Mouse (Mus musculus): ENCODE results near the gene Nfkb2. TPM values are rescaled to one million over a fixed set of nuclear protein-coding genes. Genes with fewer than 3 reads are reported as not detected.

The Nfkb2 gene
- polyA plus RNA-seq, 1 experiment from 2014 or later, result 6.1 TPM

- Histone ChIP-seq H3K27me3 (replicated peaks) (peaks cover 55% of the 10 kb centered on the region), H3K4me2 (no peak overlapping the region), H3K9ac (no peak overlapping the region), H3K4me3 (no peak overlapping the region), H3K36me3 (peaks cover 45% of the 10 kb centered on the region), H3K9me3 (replicated peaks) (no peaks in the 10 kb centered on the region), H3K4me1 (peaks cover 65% of the 10 kb centered on the region), H3K27ac (peak overlapping the region; percentile 1; the same call in 1 of the 2 replicates)
- ATAC-seq, result no peak
- 78% methylated on average over 21 of the region's 21 CpGs for WGBS (ENCODE audit: insufficient replicate concordance)
These were observed 5.7 kb downstream of the Nfkb2 start for GRCm38 (mm10) chr19:46309651-46310305.

- H3K4me1 ChIP-seq, result peaks cover 67% of the 10 kb centered on the region
- peaks cover 45% of the 10 kb centered on the region for H3K36me3 ChIP-seq
- H3K9ac ChIP-seq, result 0 out of 2 replicates have a peak overlapping the region, but pooled peaks have one; percentile 14
- H3K27ac ChIP-seq, result no peak overlapping the region
- no peak overlapping the region for H3K4me3 ChIP-seq
- peaks cover 61% of the 10 kb centered on the region for H3K27me3 ChIP-seq (replicated peaks)
- ATAC-seq, result no peak
- 87% methylated on average over 12 of the region's 12 CpGs for WGBS (ENCODE audit: insufficient replicate concordance)
- H3K4me2 ChIP-seq, result no peak overlapping the region
- no peaks in the 10 kb centered on the region for H3K9me3 ChIP-seq (replicated peaks)
These were observed 6.3 kb downstream of the Nfkb2 start for GRCm38 (mm10) chr19:46310312-46310865.

- Histone ChIP-seq H3K4me2 (no peak overlapping the region), H3K27me3 (replicated peaks) (peaks cover 71% of the 10 kb centered on the region), H3K9ac (no peak overlapping the region), H3K27ac (no peak overlapping the region), H3K4me1 (peaks cover 69% of the 10 kb centered on the region), H3K36me3 (peaks cover 45% of the 10 kb centered on the region), H3K9me3 (replicated peaks) (no peaks in the 10 kb centered on the region), H3K4me3 (no peak overlapping the region)
- 84% methylated on average over 9 of the region's 9 CpGs for WGBS (ENCODE audit: insufficient replicate concordance)
- no peak for ATAC-seq
These were observed 7.2 kb downstream of the Nfkb2 start for GRCm38 (mm10) chr19:46311341-46311740.

GRCm38 (mm10) chr19:46312566-46312965 is 8.4 kb downstream of the Nfkb2 start:
- H3K4me1 ChIP-seq, result peaks cover 75% of the 10 kb centered on the region

GRCm38 (mm10) chr19:46313116-46313515 is 9.0 kb downstream of the Nfkb2 start:
- H3K4me1 ChIP-seq, result peaks cover 81% of the 10 kb centered on the region
- peak overlapping the region; percentile 54; the same call in 1 of the 2 replicates for H3K4me3 ChIP-seq
- no peak for ATAC-seq
- peak overlapping the region; percentile 91 for H3K4me2 ChIP-seq
- peaks cover 40% of the 10 kb centered on the region for H3K36me3 ChIP-seq
- H3K27ac ChIP-seq, result peak overlapping the region; percentile 94
- peak overlapping the region; percentile 70; the same call in 1 of the 2 replicates for H3K9ac ChIP-seq
- no peaks in the 10 kb centered on the region for H3K9me3 ChIP-seq (replicated peaks)
- WGBS (ENCODE audit: insufficient replicate concordance), result 78% methylated on average over 9 of the region's 9 CpGs
- peaks cover 74% of the 10 kb centered on the region for H3K27me3 ChIP-seq (replicated peaks)

More at GRCm38 (mm10) chr19:46312566-46312965, 8.4 kb downstream of the Nfkb2 start:
- no peak for ATAC-seq
- peak overlapping the region; percentile 94 for H3K27ac ChIP-seq
- no peak overlapping the region; the same call in 1 of the 2 replicates for H3K9ac ChIP-seq
- H3K36me3 ChIP-seq, result peaks cover 40% of the 10 kb centered on the region
- 86% methylated on average over 21 of the region's 21 CpGs for WGBS (ENCODE audit: insufficient replicate concordance)
- peaks cover 73% of the 10 kb centered on the region for H3K27me3 ChIP-seq (replicated peaks)
- H3K4me3 ChIP-seq, result no peak overlapping the region
- no peak overlapping the region for H3K4me2 ChIP-seq
- H3K9me3 ChIP-seq (replicated peaks), result no peaks in the 10 kb centered on the region

GRCm38 (mm10) chr19:46313591-46313990 is 9.5 kb downstream of the Nfkb2 start:
- peaks cover 38% of the 10 kb centered on the region for H3K36me3 ChIP-seq
- H3K9me3 ChIP-seq (replicated peaks), result no peaks in the 10 kb centered on the region
- peaks cover 81% of the 10 kb centered on the region for H3K4me1 ChIP-seq
- no peak for ATAC-seq
- peak overlapping the region; percentile 70 for H3K9ac ChIP-seq
- H3K27me3 ChIP-seq (replicated peaks), result peaks cover 74% of the 10 kb centered on the region
- H3K4me3 ChIP-seq, result peak overlapping the region; percentile 54
- H3K27ac ChIP-seq, result peak overlapping the region; percentile 94
- WGBS (ENCODE audit: insufficient replicate concordance), result 63% methylated on average over 6 of the region's 6 CpGs
- peak overlapping the region; percentile 91 for H3K4me2 ChIP-seq

- peaks cover 38% of the 10 kb centered on the region for H3K36me3 ChIP-seq
- peak overlapping the region; percentile 70 for H3K9ac ChIP-seq
- peak; percentile 57 for ATAC-seq
- H3K27me3 ChIP-seq (replicated peaks), result peaks cover 76% of the 10 kb centered on the region
- 8% methylated on average over 18 of the region's 18 CpGs for WGBS (ENCODE audit: insufficient replicate concordance)
- H3K4me1 ChIP-seq, result peaks cover 81% of the 10 kb centered on the region
- peak overlapping the region; percentile 94 for H3K27ac ChIP-seq
- H3K4me2 ChIP-seq, result peak overlapping the region; percentile 91
- peak overlapping the region; percentile 54 for H3K4me3 ChIP-seq
- H3K9me3 ChIP-seq (replicated peaks), result no peaks in the 10 kb centered on the region
These were observed 10.1 kb downstream of the Nfkb2 start for GRCm38 (mm10) chr19:46314151-46314601.

GRCm38 (mm10) chr19:46314872-46315742 is 11.0 kb downstream of the Nfkb2 start:
- Histone ChIP-seq H3K4me3 (peak overlapping the region; percentile 54), H3K27ac (peak overlapping the region; percentile 94), H3K4me2 (peak overlapping the region; percentile 91), H3K36me3 (peaks cover 30% of the 10 kb centered on the region), H3K27me3 (replicated peaks) (peaks cover 80% of the 10 kb centered on the region), H3K9me3 (replicated peaks) (no peaks in the 10 kb centered on the region), H3K9ac (peak overlapping the region; percentile 70), H3K4me1 (peaks cover 77% of the 10 kb centered on the region)
- 10% methylated on average over 14 of the region's 14 CpGs for WGBS (ENCODE audit: insufficient replicate concordance)
- ATAC-seq, result peak; percentile 89

GRCm38 (mm10) chr19:46315752-46316610 is 11.9 kb downstream of the Nfkb2 start:
- 48% methylated on average over 12 of the region's 12 CpGs for WGBS (ENCODE audit: insufficient replicate concordance)

GRCm38 (mm10) chr19:46316846-46317545 is 12.9 kb downstream of the Nfkb2 start:
- Histone ChIP-seq H3K27ac (peak overlapping the region; percentile 94), H3K27me3 (replicated peaks) (peaks cover 89% of the 10 kb centered on the region), H3K9me3 (replicated peaks) (no peaks in the 10 kb centered on the region), H3K36me3 (peaks cover 11% of the 10 kb centered on the region), H3K4me2 (peak overlapping the region; percentile 91), H3K4me1 (peaks cover 74% of the 10 kb centered on the region), H3K9ac (peak overlapping the region; percentile 56), H3K4me3 (peak overlapping the region; percentile 55)
- WGBS (ENCODE audit: insufficient replicate concordance), result 43% methylated on average over 15 of the region's 15 CpGs
- no peak for ATAC-seq

More at GRCm38 (mm10) chr19:46315752-46316610, 11.9 kb downstream of the Nfkb2 start:
- Histone ChIP-seq H3K9me3 (replicated peaks) (no peaks in the 10 kb centered on the region), H3K4me1 (peaks cover 77% of the 10 kb centered on the region), H3K4me2 (peak overlapping the region; percentile 91), H3K9ac (peak overlapping the region; percentile 70), H3K27ac (peak overlapping the region; percentile 94), H3K36me3 (peaks cover 21% of the 10 kb centered on the region), H3K4me3 (peak overlapping the region; percentile 54), H3K27me3 (replicated peaks) (peaks cover 80% of the 10 kb centered on the region)
- peak; percentile 40; the same call in 1 of the 2 replicates for ATAC-seq

Data from liver, embryonic 12.5 days (tissue).